Mouse (Mus musculus) heart, embryonic 16.5 days (tissue): ENCODE measurements around the gene Cldn4. TPM values are rescaled to one million over a fixed set of nuclear protein-coding genes. Genes with fewer than 3 reads are reported as not detected.

ENCODE experiments used
- ATAC-seq: fragments of 200-750 bp; cut with Nextera tagmentation; replicated peaks from 2 replicates; pipeline ENCODE4 v1.8.0; 2017; ENCODE audit warnings: moderate number of reproducible peaks; ENCODE audit not compliant: insufficient read depth, low FRiP score; ENCODE audit errors: extremely low read depth
- H3K27ac ChIP-seq: fragments of 300-500 bp; sonication (generic); 2 replicates; pipeline ENCODE4 v1.5.1; 2014; ENCODE audit warnings: mild to moderate bottlenecking, low read length, control low read depth, moderate library complexity
- H3K27me3 ChIP-seq: fragments of 300-500 bp; sonication (generic); 2 replicates; pipeline ENCODE4 v1.6.1; 2014; ENCODE audit warnings: low read length, mixed read lengths; ENCODE audit not compliant: control insufficient read depth, insufficient read depth
- H3K36me3 ChIP-seq: fragments of 300-500 bp; sonication (generic); 2 replicates; pipeline ENCODE4 v1.6.1; 2014; ENCODE audit not compliant: control insufficient read depth, insufficient read depth
- H3K4me1 ChIP-seq: fragments of 300-500 bp; sonication (generic); 2 replicates; pipeline ENCODE4 v1.6.1; 2014; ENCODE audit warnings: low read length, mixed read lengths; ENCODE audit not compliant: control insufficient read depth, insufficient read depth
- H3K4me2 ChIP-seq: fragments of 300-500 bp; sonication (generic); 2 replicates; pipeline ENCODE4 v1.6.1; 2014; ENCODE audit warnings: low read depth, mild to moderate bottlenecking, control low read depth, low read length
- H3K4me3 ChIP-seq: fragments of 300-500 bp; sonication (generic); 2 replicates; pipeline ENCODE4 v1.5.1; 2014; ENCODE audit warnings: mild to moderate bottlenecking, control low read depth, low read length
- H3K9ac ChIP-seq: fragments of 300-500 bp; sonication (generic); 2 replicates; pipeline ENCODE4 v1.6.1; 2014; ENCODE audit warnings: low read length, control low read depth
- H3K9me3 ChIP-seq: fragments of 300-500 bp; sonication (generic); replicated peaks from 2 replicates; pipeline ENCODE4 v1.6.1; 2016; ENCODE audit warnings: low read length; ENCODE audit not compliant: control insufficient read depth
- WGBS: fragments of 180-500 bp; shearing (Covaris S2); extraction: QIAGEN DNeasy Blood & Tissue Kit; methylation state at CpG from one replicate; pipeline ENCODE4 v1.1.7; 2014; 5-methylcytosine and 5-hydroxymethylcytosine counted together
- polyA plus RNA-seq: library from polyadenylated mRNA; unstranded; fragments of >200 nt; fragmentation: Nextera tagmentation; extraction: Ambion mirVana; gene quantifications from 2 replicates; pipeline ENCODE4 v1.2.1, GENCODE M21; 2015

Gene Cldn4
- 3.1 TPM in 2 replicates for polyA plus RNA-seq

GRCm38 (mm10) chr5:134946857-134947255, at the start of gene Cldn4:
Cldn4 (minus strand) TSS chr5:134946934.
- H3K4me2 ChIP-seq, result peak within 1 kb of the TSS; percentile 45
- H3K36me3 ChIP-seq, result no peaks in the 10 kb centered on the region
- peak within 1 kb of the TSS; percentile 38 for H3K4me3 ChIP-seq
- 0 out of 2 replicates have a peak within 1 kb of the TSS, but pooled peaks have one; percentile 28 for H3K27ac ChIP-seq
- 19% methylated on average over 11 of the region's 11 CpGs for WGBS
- no peak for ATAC-seq
- H3K9ac ChIP-seq, result peak within 1 kb of the TSS; percentile 33
- H3K4me1 ChIP-seq, result peaks cover 30% of the 10 kb centered on the region
- peaks cover 11% of the 10 kb centered on the region for H3K27me3 ChIP-seq
- H3K9me3 ChIP-seq, result no peaks in the 10 kb centered on the region

GRCm38 (mm10) chr5:134992566-134992965, 45.8 kb upstream of the Cldn4 start:
- Histone ChIP-seq H3K27me3 (peaks cover 17% of the 10 kb centered on the region), H3K27ac (no peak overlapping the region), H3K4me3 (no peak overlapping the region), H3K4me1 (no peaks in the 10 kb centered on the region), H3K4me2 (no peak overlapping the region), H3K36me3 (no peaks in the 10 kb centered on the region), H3K9ac (no peak overlapping the region), H3K9me3 (no peaks in the 10 kb centered on the region)
- WGBS, result 75% methylated on average over 5 of the region's 5 CpGs
- no peak for ATAC-seq

- Histone ChIP-seq H3K4me2 (no peak overlapping the region), H3K9ac (no peak overlapping the region), H3K9me3 (no peaks in the 10 kb centered on the region), H3K4me1 (peaks cover 13% of the 10 kb centered on the region), H3K36me3 (no peaks in the 10 kb centered on the region), H3K27me3 (peaks cover 45% of the 10 kb centered on the region), H3K27ac (no peak overlapping the region), H3K4me3 (no peak overlapping the region)
- 32% methylated on average over 6 of the region's 6 CpGs for WGBS
- ATAC-seq, result no peak
Measured at GRCm38 (mm10) chr5:134989741-134990140, 43.0 kb upstream of the Cldn4 start.

- no peak overlapping the region for H3K9ac ChIP-seq
- H3K4me2 ChIP-seq, result no peak overlapping the region
- H3K9me3 ChIP-seq, result no peaks in the 10 kb centered on the region
- no peak for ATAC-seq
- H3K4me3 ChIP-seq, result no peak overlapping the region
- no peak overlapping the region for H3K27ac ChIP-seq
- no peaks in the 10 kb centered on the region for H3K36me3 ChIP-seq
- H3K27me3 ChIP-seq, result peaks cover 50% of the 10 kb centered on the region
- H3K4me1 ChIP-seq, result peaks cover 13% of the 10 kb centered on the region
- 57% methylated on average over 11 of the region's 11 CpGs for WGBS
Measured at GRCm38 (mm10) chr5:134989166-134989565, 42.4 kb upstream of the Cldn4 start.

- peak overlapping the region; percentile 37 for H3K4me3 ChIP-seq
- peak overlapping the region; percentile 42 for H3K9ac ChIP-seq
- ATAC-seq, result no peak
- H3K27me3 ChIP-seq, result peaks cover 53% of the 10 kb centered on the region
- H3K4me1 ChIP-seq, result peaks cover 13% of the 10 kb centered on the region
- peak overlapping the region; percentile 56 for H3K4me2 ChIP-seq
- WGBS, result 5% methylated on average over 79 of the region's 79 CpGs
- no peak overlapping the region for H3K27ac ChIP-seq
- H3K36me3 ChIP-seq, result no peaks in the 10 kb centered on the region
- no peaks in the 10 kb centered on the region for H3K9me3 ChIP-seq
Measured at GRCm38 (mm10) chr5:134986298-134987268, 39.8 kb upstream of the Cldn4 start.

GRCm38 (mm10) chr5:134985633-134986297, 39.0 kb upstream of the Cldn4 start, which contains the start of gene Cldn3:
Cldn3 (plus strand) TSS chr5:134986214.
- peaks cover 53% of the 10 kb centered on the region for H3K27me3 ChIP-seq
- H3K27ac ChIP-seq, result no peak within 1 kb of the TSS
- peak within 1 kb of the TSS; percentile 56 for H3K4me2 ChIP-seq
- H3K9me3 ChIP-seq, result no peaks in the 10 kb centered on the region
- no peaks in the 10 kb centered on the region for H3K36me3 ChIP-seq
- WGBS, result 2% methylated on average over 25 of the region's 25 CpGs
- peaks cover 13% of the 10 kb centered on the region for H3K4me1 ChIP-seq
- peak within 1 kb of the TSS; percentile 37 for H3K4me3 ChIP-seq
- H3K9ac ChIP-seq, result peak within 1 kb of the TSS; percentile 42
- peak; percentile 33; the same call in 1 of the 2 replicates for ATAC-seq

GRCm38 (mm10) chr5:134983771-134984170, 37.0 kb upstream of the Cldn4 start:
- Histone ChIP-seq H3K4me3 (no peak overlapping the region), H3K27ac (no peak overlapping the region), H3K36me3 (no peaks in the 10 kb centered on the region), H3K27me3 (peaks cover 48% of the 10 kb centered on the region), H3K4me1 (peaks cover 13% of the 10 kb centered on the region), H3K4me2 (no peak overlapping the region), H3K9me3 (no peaks in the 10 kb centered on the region), H3K9ac (no peak overlapping the region)
- no peak for ATAC-seq
- 46% methylated on average over 3 of the region's 3 CpGs for WGBS

- no peak for ATAC-seq
- H3K27me3 ChIP-seq, result peaks cover 42% of the 10 kb centered on the region
- H3K9ac ChIP-seq, result no peak overlapping the region
- H3K4me3 ChIP-seq, result no peak overlapping the region
- peaks cover 13% of the 10 kb centered on the region for H3K4me1 ChIP-seq
- no peaks in the 10 kb centered on the region for H3K36me3 ChIP-seq
- no peak overlapping the region for H3K4me2 ChIP-seq
- H3K9me3 ChIP-seq, result no peaks in the 10 kb centered on the region
- H3K27ac ChIP-seq, result no peak overlapping the region
- 93% methylated on average over 1 of the region's 1 CpGs for WGBS
Measured at GRCm38 (mm10) chr5:134983111-134983510, 36.4 kb upstream of the Cldn4 start.

GRCm38 (mm10) chr5:134981149-134981548, 34.4 kb upstream of the Cldn4 start:
- 47% methylated on average over 10 of the region's 10 CpGs for WGBS
- H3K27ac ChIP-seq, result no peak overlapping the region

More at GRCm38 (mm10) chr5:134981149-134981548, 34.4 kb upstream of the Cldn4 start:
- Histone ChIP-seq H3K4me3 (no peak overlapping the region), H3K4me2 (no peak overlapping the region), H3K27me3 (peaks cover 23% of the 10 kb centered on the region), H3K36me3 (no peaks in the 10 kb centered on the region), H3K9me3 (no peaks in the 10 kb centered on the region), H3K9ac (no peak overlapping the region), H3K4me1 (peaks cover 6% of the 10 kb centered on the region)
- no peak for ATAC-seq
